Mouse (Mus musculus) heart, postnatal 36 days (tissue): ENCODE measurements at regions not wholly inside any gene's neighbourhood (a gene's known extent, or its start where the extent isn't known, plus 50 kb on each side); places are given as distances from the start of the nearest gene placed in this dataset.
"Not testable (repeated sequence)": the region's sequence is repeated elsewhere in the genome, so short reads cannot be mapped to it uniquely, and the experiment has no call there.

Source experiments
- DNase-seq, 2 experiments: peaks; one replicate each; pipeline ENCODE4 v3.0.0; 2021 to 2022
- intact Hi-C: fragments of 180-260 bp; cut with DNase I; formaldehyde crosslinking; loops from one replicate; pipeline ENCODE4 v1.15.1; 2025

- intact Hi-C loops, DNase-seq: not testable (repeated sequence)
These were observed 115.6 kb downstream of the Sec16b start for GRCm38 (mm10) chr1:157622156-157622555.

- no peak for DNase-seq
- intact Hi-C loops = no loop called here
These were observed 126.1 kb downstream of the Sec16b start for GRCm38 (mm10) chr1:157632586-157632985.

DNA sequence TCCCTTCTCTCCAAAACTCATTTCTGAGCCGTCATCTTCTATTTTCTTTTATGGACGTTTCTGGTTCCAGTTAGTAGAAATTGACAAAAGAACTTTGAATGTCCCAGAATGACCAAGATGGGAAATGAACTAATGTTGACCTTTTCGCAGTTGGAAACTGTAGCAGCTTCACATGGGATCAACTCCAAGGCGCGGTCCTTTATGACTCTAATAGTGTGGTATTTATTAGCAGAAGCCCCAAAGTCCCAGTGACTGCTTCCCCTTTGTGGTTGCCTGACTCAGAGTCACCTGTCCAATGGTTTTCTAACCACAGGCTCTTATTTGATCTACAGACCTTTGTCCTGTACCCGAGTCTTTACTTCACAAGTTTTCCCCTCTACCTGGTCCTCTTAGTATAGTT lies 126.9 kb downstream of the Sec16b start:
- intact Hi-C loops = no loop called here
- no peak for DNase-seq

DNA sequence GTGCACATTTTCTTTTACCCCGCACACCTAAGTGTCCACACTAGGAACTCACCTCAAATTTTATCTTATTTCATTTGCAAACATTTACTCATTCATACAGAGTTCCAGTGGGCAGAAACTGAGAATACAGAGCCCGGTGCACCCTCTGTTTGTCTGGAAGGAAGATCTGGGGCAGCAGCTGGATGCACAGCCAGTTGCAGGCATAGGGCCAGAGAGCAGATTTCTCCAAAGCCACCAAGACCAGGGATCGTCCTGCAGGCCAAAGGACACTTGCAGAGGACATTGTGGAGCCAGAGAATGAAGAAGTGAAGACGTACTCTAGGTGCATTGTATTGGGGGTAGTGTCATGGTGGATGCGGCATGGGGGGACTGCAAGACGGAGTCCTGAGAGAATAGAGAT lies 129.2 kb downstream of the Sec16b start:
- intact Hi-C loops = no loop called here
- no peak for DNase-seq

- no peak for DNase-seq
- intact Hi-C loops = no loop called here
These were observed 137.0 kb downstream of the Sec16b start for GRCm38 (mm10) chr1:157643524-157643923.

DNA sequence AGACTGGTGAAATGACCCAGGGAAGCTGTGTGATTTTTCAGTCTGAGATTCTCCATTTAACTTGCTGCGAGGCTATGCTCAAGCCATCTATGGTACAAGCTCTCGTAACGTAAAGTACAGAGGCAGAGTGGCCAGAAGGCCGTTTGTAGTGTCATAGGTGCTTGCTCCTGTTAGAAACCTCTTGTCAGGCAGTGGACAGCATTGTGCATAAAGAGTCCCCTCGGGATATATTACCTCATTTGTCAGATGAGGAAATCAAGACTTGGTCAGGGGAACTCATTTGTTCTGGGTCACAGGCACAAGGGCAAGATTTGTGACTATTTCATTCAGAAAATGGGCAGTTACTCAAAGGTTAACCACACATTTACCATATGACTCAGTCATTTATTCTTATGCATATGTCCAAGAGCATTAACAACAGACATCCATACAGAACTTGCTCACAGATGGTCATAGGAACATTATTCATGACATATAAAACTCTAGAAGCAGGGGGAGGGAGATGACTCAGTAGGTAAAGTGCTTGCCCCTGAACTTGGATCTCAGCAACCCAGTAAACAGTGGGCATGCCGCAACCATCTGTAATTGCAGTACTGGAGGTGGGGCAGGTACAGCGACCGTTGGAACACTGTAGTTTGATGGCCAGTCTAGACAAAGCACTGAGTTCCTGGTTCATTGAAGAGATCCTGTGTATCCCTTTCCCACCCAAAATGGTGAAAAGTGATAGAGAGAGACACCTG lies 139.3 kb downstream of the Sec16b start:
- no peak for DNase-seq
- intact Hi-C loops = no loop called here

DNA sequence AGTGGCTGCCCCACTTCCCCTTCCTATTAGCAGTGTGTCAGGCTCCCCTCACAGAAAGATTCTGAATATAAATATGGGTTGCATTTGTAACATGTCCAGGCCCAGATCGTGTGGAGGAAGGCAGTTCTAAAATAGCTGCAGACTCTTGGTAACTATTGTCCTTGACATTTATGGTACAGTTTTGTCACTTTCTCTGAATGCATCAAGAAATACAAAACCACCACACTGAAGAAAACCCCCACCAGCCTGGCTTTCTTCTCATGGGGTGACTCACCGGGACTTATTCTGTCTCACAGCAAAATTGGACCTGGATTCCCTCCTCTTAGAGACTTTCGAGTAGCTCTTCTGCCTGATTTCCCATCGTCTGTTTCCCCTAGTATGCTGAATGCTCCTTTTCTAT lies 148.9 kb downstream of the Sec16b start:
- intact Hi-C loops = no loop called here
- DNase-seq = no peak

DNA sequence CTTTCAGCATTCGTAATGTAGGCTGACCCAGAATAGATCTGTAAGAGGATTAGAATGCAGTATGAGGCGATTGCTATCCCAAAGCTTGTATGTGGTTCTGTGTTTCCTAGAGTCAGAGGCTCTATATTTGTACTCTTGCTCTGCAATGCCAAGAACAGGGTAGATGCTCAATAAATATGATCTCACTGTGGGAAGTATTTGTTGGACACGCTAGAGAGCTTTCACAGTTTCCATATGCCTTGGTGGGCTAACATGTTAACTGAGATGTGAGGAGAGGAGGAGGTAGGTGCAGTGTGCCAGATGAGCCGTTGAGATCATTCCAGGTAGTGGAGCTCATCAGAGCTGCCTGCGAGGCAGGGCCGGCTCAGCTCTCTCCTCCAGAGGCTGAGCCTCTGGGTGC lies 163.1 kb downstream of the Sec16b start:
- intact Hi-C loops = no loop called here

DNA sequence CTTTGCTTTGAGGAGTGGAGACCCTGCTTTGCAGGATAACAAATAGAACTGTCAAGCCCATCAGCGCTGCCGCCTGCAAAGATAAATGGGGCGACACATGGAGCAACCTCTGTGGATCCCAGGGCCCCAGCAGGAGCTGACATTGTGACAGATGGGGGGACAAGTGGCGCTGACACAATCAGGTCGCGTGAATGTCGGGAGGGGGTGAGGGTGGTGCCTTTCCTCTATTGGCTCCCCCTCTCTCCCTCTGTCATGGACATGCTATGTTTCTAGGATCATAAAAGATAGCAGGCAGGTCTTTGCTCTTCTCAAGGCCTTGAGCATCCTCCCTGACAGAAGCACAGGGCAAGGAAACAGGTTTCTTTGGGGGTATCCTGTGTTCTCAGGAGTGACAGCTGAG lies 177.8 kb downstream of the Sec16b start:
- no peak for DNase-seq

More for the DNA sequence above, 163.1 kb downstream of the Sec16b start:
- DNase-seq = no peak

GRCm38 (mm10) chr1:157695198-157695597 lies 188.7 kb downstream of the Sec16b start:
- no peak for DNase-seq
- intact Hi-C loops = no loop called here

More for the DNA sequence above, 177.8 kb downstream of the Sec16b start:
- intact Hi-C loops = no loop called here

DNA sequence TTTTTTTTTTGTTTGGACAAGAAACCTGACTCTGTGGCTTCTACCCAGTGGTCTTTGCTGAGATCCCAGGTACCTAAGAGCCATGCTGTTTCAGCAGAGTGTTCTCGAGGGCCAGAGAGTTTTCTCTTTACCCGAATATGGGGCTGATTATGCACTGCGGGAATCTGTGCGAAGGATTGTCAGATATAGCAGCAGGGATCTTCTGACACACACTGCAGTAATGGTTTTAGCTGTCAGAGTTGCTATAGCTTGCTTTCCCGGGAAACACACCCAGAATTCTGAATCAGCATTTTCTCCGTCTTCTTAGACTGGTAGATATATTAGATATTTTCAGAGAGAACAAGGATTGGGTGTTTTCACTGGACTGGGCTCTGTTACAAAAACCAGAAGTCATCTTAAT lies 197.1 kb downstream of the Sec16b start:
- intact Hi-C loops = no loop called here
- DNase-seq = no peak

- no peak for DNase-seq
- intact Hi-C loops = no loop called here
These were observed 198.8 kb downstream of the Sec16b start for GRCm38 (mm10) chr1:157705364-157705763.

GRCm38 (mm10) chr1:157707256-157707655 lies 200.7 kb downstream of the Sec16b start:
- no peak for DNase-seq
- intact Hi-C loops = no loop called here

DNA sequence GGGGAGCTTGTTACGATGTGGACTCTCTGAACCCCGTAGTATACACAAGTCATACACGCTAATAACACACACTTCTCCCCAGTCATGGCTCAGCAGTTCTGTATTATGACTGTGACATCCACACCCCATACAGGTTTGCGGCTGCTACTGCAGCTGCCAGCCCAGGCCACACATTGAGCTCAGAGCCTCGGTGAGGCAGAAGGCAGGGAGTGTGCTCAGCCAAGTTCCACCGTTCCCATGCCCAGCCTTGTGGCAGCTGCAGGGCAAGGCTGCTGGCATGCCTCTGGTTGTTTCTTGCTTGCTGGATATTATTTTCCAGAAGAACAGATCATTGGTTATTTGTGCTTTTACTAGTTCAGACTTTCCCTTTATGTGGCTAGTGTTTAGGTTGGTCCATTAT lies 202.6 kb downstream of the Sec16b start:
- intact Hi-C loops = no loop called here

DNA sequence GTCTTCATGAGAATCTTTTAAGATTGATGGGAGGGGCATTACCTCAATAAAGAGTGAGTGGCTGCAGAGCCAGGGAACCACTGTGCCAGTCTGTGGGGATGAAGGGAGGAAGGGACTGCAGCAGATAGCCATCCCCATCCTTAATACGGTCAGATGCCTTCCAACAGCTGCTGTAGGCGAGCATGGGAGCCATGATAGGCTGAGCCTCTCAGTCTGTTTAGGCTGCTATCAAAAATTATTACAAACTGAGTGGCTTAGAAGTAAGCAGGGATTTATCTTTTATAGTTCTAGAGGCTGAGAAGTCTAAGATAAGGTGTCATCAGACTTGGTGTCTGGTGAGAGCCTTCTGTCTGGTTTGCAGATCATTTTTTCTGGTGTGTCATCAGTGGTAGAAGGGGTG lies 204.3 kb downstream of the Sec16b start:
- intact Hi-C loops = no loop called here

More for the DNA sequence above, 202.6 kb downstream of the Sec16b start:
- DNase-seq = no peak

DNA sequence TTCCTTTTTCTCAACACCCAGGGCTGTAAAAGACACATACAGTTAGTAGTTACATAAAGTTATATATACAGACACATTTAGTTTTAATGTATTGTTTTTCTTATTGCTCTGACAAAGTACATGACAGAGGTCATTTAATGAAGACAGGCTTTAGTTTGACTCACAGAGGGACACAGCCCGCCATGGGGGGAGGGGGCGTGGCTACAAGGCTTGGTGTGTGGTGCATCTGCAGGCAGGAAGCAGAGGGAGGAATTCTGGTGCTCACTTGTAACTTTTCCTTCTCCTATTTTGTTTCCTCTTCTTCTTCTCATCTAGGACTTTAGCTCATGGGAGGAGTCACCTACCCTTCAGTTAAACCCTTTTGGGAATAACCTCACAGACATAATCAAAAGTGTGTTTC lies 206.0 kb downstream of the Sec16b start:
- intact Hi-C loops = no loop called here
- DNase-seq = no peak

More for the DNA sequence above, 204.3 kb downstream of the Sec16b start:
- no peak for DNase-seq

GRCm38 (mm10) chr1:157713851-157714250 lies 207.3 kb downstream of the Sec16b start:
- no peak for DNase-seq
- intact Hi-C loops = no loop called here

- DNase-seq = no peak
- intact Hi-C loops = no loop called here
These were observed 209.1 kb downstream of the Sec16b start for GRCm38 (mm10) chr1:157715632-157716031.

DNA sequence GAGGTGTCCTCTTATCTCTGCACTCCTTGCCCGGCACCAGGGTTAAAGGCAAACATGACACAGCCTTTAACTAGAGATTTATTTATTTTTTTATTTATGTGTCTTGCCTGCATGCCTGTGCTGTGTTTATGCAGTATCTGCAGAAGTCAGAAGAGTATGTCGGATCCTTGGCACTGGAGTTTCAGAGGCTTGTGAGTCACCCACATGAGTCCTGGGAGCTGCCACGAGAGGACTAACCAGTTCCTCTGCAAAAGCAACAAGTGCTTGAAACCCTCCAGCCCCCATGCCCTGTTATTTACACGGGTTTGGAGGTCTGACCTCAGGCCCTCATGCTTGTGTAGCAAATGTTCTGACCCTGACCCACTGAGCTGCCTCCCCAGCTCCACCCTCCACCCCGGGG lies 210.6 kb downstream of the Sec16b start:
- DNase-seq = no peak
- intact Hi-C loops = no loop called here

- no peak for DNase-seq
- intact Hi-C loops = no loop called here
These were observed 215.4 kb downstream of the Sec16b start for GRCm38 (mm10) chr1:157721946-157722345.

DNA sequence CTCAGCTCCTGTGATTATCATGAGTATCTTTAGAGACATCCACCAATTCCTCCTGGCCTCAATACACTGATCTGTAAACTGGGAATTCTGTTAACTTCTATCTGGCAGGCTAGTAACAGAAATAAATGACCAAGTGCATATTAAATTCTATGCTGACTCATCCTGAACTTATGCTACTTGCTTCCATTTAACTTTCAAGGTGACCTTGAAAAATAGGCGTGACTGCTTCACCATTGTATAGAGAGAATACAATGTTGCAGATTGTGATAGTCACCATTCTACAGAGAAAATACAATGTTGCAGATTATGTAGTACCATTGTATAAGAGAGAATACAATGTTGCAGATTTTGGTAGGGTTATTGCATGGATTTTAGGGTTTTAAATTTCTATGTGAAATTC lies 224.6 kb downstream of the Sec16b start:
- intact Hi-C loops = no loop called here

DNA sequence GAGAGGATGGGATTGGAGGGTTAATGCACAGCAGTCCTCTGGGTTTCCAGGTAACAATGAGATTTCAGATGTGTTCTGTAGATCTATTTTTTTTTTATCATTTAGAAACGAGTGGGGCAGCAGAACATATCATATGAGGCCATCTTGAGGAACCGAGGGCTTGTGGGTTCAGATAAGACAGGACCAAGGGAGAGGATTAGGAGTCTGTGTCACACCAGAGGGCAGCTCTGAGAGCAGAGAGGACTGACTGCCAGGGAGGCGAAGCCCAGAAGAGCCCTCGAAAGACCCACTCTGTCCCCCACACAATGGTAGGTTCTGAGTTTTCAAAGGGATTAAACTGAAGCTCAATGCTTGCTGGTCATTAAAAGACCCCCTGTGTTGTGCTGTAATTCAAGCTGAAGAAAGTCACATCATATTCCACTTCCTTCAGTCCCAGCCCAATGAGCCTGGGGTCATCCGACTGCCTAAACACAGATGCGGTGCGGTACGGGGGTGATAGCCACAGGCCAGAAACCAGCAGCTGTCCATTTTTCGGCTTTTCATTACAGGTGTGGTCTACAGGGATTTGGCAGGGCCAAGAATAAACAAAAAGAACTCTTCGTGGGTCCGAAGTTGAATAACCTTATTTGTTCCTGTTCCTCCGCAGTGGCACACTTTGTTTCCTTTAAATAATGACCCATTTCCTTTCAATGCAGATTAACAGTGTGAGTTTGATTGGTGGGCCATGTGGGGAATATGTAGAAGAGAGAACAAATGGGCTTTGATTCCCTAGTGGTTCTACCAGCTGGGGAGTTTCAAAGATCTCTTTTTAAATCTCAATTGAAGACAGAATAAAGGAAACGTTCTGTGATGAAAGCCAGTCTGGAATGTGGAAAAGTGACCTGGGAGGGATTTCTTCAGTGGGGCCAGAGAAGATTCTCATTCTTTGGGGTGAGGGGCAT lies 234.5 kb downstream of the Sec16b start:
- intact Hi-C loops = no loop called here
- DNase-seq = no peak

More for the DNA sequence above, 224.6 kb downstream of the Sec16b start:
- no peak for DNase-seq
